Mouse (Mus musculus) bone marrow macrophage, adult 2 months (primary cell): ENCODE data around the gene Hsdl1.

Experiments
- CTCF ChIP-seq: IDR thresholded peaks from 2 replicates; pipeline ENCODE4 v1.5.1; 2012; ENCODE audit warnings: low read depth, mild to moderate bottlenecking, low read length, moderate library complexity
- POLR2A ChIP-seq: IDR thresholded peaks from 2 replicates; pipeline ENCODE4 v1.6.1; 2012; ENCODE audit warnings: mild to moderate bottlenecking, low read depth, low read length, borderline replicate concordance

DNA sequence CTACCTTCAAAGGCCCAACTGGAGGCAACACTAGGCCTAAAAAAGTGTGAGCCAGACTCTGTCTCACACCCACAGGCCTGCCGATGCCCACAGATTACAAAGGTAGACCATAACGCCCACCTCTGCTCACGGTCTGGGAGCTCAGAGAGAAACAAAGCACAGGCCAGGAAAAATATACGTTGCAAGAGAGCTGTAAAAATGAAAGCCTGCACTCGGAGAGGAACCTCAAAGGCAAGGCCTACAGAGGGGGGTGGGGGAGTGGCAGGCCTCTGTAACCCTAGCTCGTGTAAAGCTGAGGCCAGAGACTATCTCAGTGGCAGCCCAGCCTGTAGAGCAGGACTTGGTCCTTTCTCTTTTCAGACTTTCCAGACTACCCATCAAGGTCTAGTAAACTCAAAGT lies 29.8 kb downstream of the Hsdl1 start:
- TF ChIP-seq CTCF: no peak
- TF ChIP-seq POLR2A: no peak
